Mouse (Mus musculus) bone marrow, adult 2 months (tissue): ENCODE results near the gene Tekt4.

Experiments
- CTCF ChIP-seq: fragments of 200-500 bp; IDR thresholded peaks from 2 replicates; pipeline ENCODE4 v1.5.1; 2011; ENCODE audit warnings: low read length, control low read depth; ENCODE audit not compliant: control insufficient read depth, insufficient read depth
- POLR2A ChIP-seq: fragments of 200-500 bp; IDR thresholded peaks from 2 replicates; pipeline ENCODE4 v1.6.1; 2011; ENCODE audit warnings: low read depth, mild to moderate bottlenecking, control low read depth, low read length, borderline replicate concordance; ENCODE audit not compliant: control insufficient read depth

DNA sequence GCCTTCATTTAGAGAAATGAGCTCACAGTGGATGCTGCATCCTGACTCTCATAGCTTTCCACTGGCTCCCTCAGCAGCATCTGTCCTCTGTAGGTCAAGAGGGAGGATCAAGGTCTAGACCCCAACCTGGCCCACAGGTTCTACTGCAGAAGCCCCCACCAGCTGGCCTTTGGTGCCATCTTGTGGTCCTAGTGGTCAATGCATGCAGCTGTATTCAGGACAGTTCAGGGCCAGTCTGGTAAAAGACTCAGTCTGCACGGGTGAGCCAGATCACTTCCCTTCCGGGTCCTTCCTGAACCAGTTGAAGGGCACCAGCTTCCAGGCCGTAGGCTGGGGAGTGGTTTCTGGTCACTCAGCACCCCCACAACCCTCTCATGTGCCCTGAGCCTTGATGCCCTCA lies 53.4 kb downstream of the Tekt4 start:
- TF ChIP-seq POLR2A = no peak
- peak; percentile 56 for TF ChIP-seq CTCF
